Mouse (Mus musculus) Muller cell, postnatal 12 days (primary cell): ENCODE data around the gene Rgmb.

Source experiments
- DNase-seq: peaks from one replicate; pipeline ENCODE4 v3.0.0-alpha.2; 2015; ENCODE audit errors: inconsistent ontology term

The Rgmb gene

GRCm38 (mm10) chr17:15776349-15776748, 54.5 kb downstream of the Rgmb start:
- DNase-seq, result peak; percentile 46

GRCm38 (mm10) chr17:15774565-15775215, 56.1 kb downstream of the Rgmb start:
- peak; percentile 11 for DNase-seq

GRCm38 (mm10) chr17:15773956-15774355, 56.9 kb downstream of the Rgmb start:
- DNase-seq, result no peak

GRCm38 (mm10) chr17:15769081-15769724, 61.6 kb downstream of the Rgmb start:
- peak; percentile 89 for DNase-seq

GRCm38 (mm10) chr17:15761191-15761590, 69.6 kb downstream of the Rgmb start:
- no peak for DNase-seq
